8 mouse cellular contexts compared by ENCODE assay signal in the genomic region with DNA sequence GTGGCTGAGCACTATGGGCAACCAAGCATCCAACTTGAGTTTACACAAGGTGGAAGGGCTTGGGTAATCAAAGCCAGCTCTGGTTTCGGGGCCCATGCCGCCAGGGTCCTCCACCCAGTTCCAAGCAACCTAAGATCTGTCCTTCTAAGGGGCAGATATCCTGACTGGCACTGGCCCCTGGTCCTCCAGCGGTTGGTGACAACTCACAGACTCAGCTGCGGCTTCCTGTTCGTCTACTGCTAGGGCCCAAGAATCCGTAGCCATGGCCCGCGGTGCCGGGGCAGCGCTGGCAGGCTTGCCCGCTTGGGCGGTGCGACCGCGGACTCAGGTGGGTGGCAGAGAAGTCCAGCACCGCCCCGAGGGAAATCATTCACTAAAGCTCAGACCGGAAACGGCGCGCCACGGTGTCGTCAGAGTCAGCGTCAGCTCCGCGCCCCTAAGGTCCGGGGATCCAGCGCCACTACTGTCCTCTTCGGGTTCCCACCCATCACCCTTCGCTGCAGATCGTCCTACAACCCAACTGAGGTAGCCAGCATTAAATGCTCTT. TPM values are rescaled to one million over a fixed set of nuclear protein-coding genes. Genes with fewer than 3 reads are reported as not detected.
DNase-seq lines count a peak whose midpoint lies in the region; ATAC-seq and TF ChIP-seq lines count a peak whose summit lies in the region.

No protein-coding gene starts in this region.

- TF ChIP-seq EP300 in liver, embryonic 14.5 days (IDR thresholded peaks at IDR 0.05; ENCODE audit: low read depth) = no peak
- no peak for TF ChIP-seq EP300 in stomach, postnatal 0 days (optimal IDR thresholded peaks at IDR 0.05)

- under 1% methylated on average over 31 of the region's 31 CpGs for WGBS in forebrain, embryonic 10.5 days
- WGBS in heart, embryonic 15.5 days = under 1% methylated on average over 31 of the region's 31 CpGs
- WGBS in liver, embryonic 14.5 days (ENCODE audit: insufficient replicate concordance) = 1% methylated on average over 31 of the region's 31 CpGs
- under 1% methylated on average over 31 of the region's 31 CpGs for WGBS in neural tube, embryonic 11.5 days
- WGBS in stomach, postnatal 0 days = 0% methylated on average over 31 of the region's 31 CpGs

- DNase-seq in CD4-positive, CD25-positive, alpha-beta regulatory T cell, adult 2 months (ENCODE audit: low read depth, low spot score) = peak; percentile 86
- DNase-seq in c-Kit-negative CD71-positive TER-119-positive erythroid progenitor cells, embryonic 14.5 days (ENCODE audit: low read depth, low spot score) = peak; percentile 62
- peak; percentile 81 for DNase-seq in forebrain, embryonic 10.5 days (ENCODE audit: extremely low spot score, low spot score)
- peak; percentile 93 to 96 for DNase-seq in kidney, postnatal 25 days
- DNase-seq in liver, embryonic 14.5 days (ENCODE audit: low read depth in 3 of 3, low spot score in 3 of 3) = peak; percentile 74 to 79 (median 77)
- DNase-seq in neural tube, embryonic 11.5 days (ENCODE audit: low spot score) = peak; percentile 81
- peak; percentile 94 for DNase-seq in stomach, postnatal 0 days (ENCODE audit: low spot score)

- H3K27me3 ChIP-seq in forebrain, embryonic 10.5 days (ENCODE audit: poor library complexity, severe bottlenecking) = peaks cover 16% of the 10 kb centered on the region
- 0 out of 2 replicates have a peak, but pooled peaks cover 8% of the 10 kb centered on the region for H3K27me3 ChIP-seq in heart, embryonic 15.5 days
- H3K27me3 ChIP-seq in liver, embryonic 14.5 days (ENCODE audit: control insufficient read depth, insufficient read depth, low read length) = no peaks in the 10 kb centered on the region
- no peaks in the 10 kb centered on the region for H3K27me3 ChIP-seq in neural tube, embryonic 11.5 days (ENCODE audit: control insufficient read depth, insufficient read depth, low read length)
- H3K27me3 ChIP-seq in stomach, postnatal 0 days (ENCODE audit: control insufficient read depth, insufficient read depth, low read length) = no peaks in the 10 kb centered on the region

- peaks cover 17% of the 10 kb centered on the region for H3K4me1 ChIP-seq in forebrain, embryonic 10.5 days
- 0 out of 2 replicates have a peak, but pooled peaks cover 2% of the 10 kb centered on the region for H3K4me1 ChIP-seq in heart, embryonic 15.5 days (replicated peaks)
- H3K4me1 ChIP-seq in liver, embryonic 14.5 days (replicated peaks; ENCODE audit: control insufficient read depth in 2 of 2, insufficient read depth in 2 of 2, low read length in 1 of 2) = peaks cover 3 to 8% of the 10 kb centered on the region in 2 experiments
- no peaks in the 10 kb centered on the region; the same call in 1 of the 2 replicates for H3K4me1 ChIP-seq in neural tube, embryonic 11.5 days (ENCODE audit: control insufficient read depth, insufficient read depth, low read length)
- H3K4me1 ChIP-seq in stomach, postnatal 0 days (replicated peaks; ENCODE audit: control insufficient read depth, insufficient read depth) = no peaks in the 10 kb centered on the region

- TF ChIP-seq CTCF in liver, embryonic 14.5 days (IDR thresholded peaks at IDR 0.05; ENCODE audit: low read depth) = 0 out of 2 replicates have a peak, but pooled peaks have one; percentile 16
- TF ChIP-seq CTCF in stomach, postnatal 0 days (IDR thresholded peaks at IDR 0.05; ENCODE audit: low read depth) = peak; percentile 15

- peak; percentile 91 for ATAC-seq in heart, embryonic 15.5 days (replicated peaks; ENCODE audit: insufficient number of reproducible peaks, insufficient read depth, low FRiP score, low read depth)
- peak; percentile 92 for ATAC-seq in liver, embryonic 14.5 days (ENCODE audit: insufficient read depth)
- peak; percentile 88 for ATAC-seq in neural tube, embryonic 11.5 days (ENCODE audit: insufficient read depth, low FRiP score, low TSS enrichment)
- ATAC-seq in stomach, postnatal 0 days (ENCODE audit: low FRiP score, low TSS enrichment) = peak; percentile 96

- H3K9ac ChIP-seq in heart, embryonic 15.5 days = peak overlapping the region; percentile 77
- peak overlapping the region; percentile 62 for H3K9ac ChIP-seq in liver, embryonic 14.5 days (replicated peaks)
- H3K9ac ChIP-seq in neural tube, embryonic 11.5 days (ENCODE audit: low read length) = peak overlapping the region; percentile 87
- H3K9ac ChIP-seq in stomach, postnatal 0 days (ENCODE audit: low read length) = peak overlapping the region; percentile 74

- peak overlapping the region; percentile 80 for H3K4me3 ChIP-seq in forebrain, embryonic 10.5 days
- peak overlapping the region; percentile 69 for H3K4me3 ChIP-seq in heart, embryonic 15.5 days
- peak overlapping the region; percentile 69 to 77 for H3K4me3 ChIP-seq in liver, embryonic 14.5 days (ENCODE audit: insufficient read depth in 1 of 2, low read depth in 2 of 2, low read length in 2 of 2)
- H3K4me3 ChIP-seq in neural tube, embryonic 11.5 days (ENCODE audit: low read depth, low read length) = peak overlapping the region; percentile 63
- H3K4me3 ChIP-seq in stomach, postnatal 0 days (ENCODE audit: low read depth, low read length) = peak overlapping the region; percentile 63

- H3K9me3 ChIP-seq in forebrain, embryonic 10.5 days = no peaks in the 10 kb centered on the region
- H3K9me3 ChIP-seq in heart, embryonic 15.5 days (replicated peaks) = no peaks in the 10 kb centered on the region
- no peaks in the 10 kb centered on the region for H3K9me3 ChIP-seq in liver, embryonic 14.5 days (ENCODE audit: control insufficient read depth, low read length)
- H3K9me3 ChIP-seq in neural tube, embryonic 11.5 days (ENCODE audit: control insufficient read depth, low read length) = no peaks in the 10 kb centered on the region
- no peaks in the 10 kb centered on the region for H3K9me3 ChIP-seq in stomach, postnatal 0 days (ENCODE audit: control insufficient read depth, low read length)

- H3K4me2 ChIP-seq in heart, embryonic 15.5 days = peak overlapping the region; percentile 77
- H3K4me2 ChIP-seq in liver, embryonic 14.5 days (ENCODE audit: low read depth) = peak overlapping the region; percentile 97
- peak overlapping the region; percentile 84 for H3K4me2 ChIP-seq in neural tube, embryonic 11.5 days (ENCODE audit: low read depth)
- peak overlapping the region; percentile 79 for H3K4me2 ChIP-seq in stomach, postnatal 0 days (replicated peaks; ENCODE audit: low read depth)

- no peaks in the 10 kb centered on the region for H3K36me3 ChIP-seq in forebrain, embryonic 10.5 days (replicated peaks)
- no peaks in the 10 kb centered on the region for H3K36me3 ChIP-seq in heart, embryonic 15.5 days
- H3K36me3 ChIP-seq in liver, embryonic 14.5 days (replicated peaks; ENCODE audit: control insufficient read depth, insufficient read depth, low read depth) = no peaks in the 10 kb centered on the region
- no peaks in the 10 kb centered on the region for H3K36me3 ChIP-seq in neural tube, embryonic 11.5 days (ENCODE audit: control insufficient read depth, insufficient read depth, low read length)
- H3K36me3 ChIP-seq in stomach, postnatal 0 days (ENCODE audit: control insufficient read depth, insufficient read depth, low read length) = no peaks in the 10 kb centered on the region

- peak overlapping the region; percentile 86 for H3K27ac ChIP-seq in forebrain, embryonic 10.5 days
- H3K27ac ChIP-seq in heart, embryonic 15.5 days = peak overlapping the region; percentile 70
- peak overlapping the region; percentile 65 for H3K27ac ChIP-seq in liver, embryonic 14.5 days
- H3K27ac ChIP-seq in neural tube, embryonic 11.5 days (ENCODE audit: low read depth, low read length) = no peak overlapping the region
- peak overlapping the region; percentile 83 for H3K27ac ChIP-seq in stomach, postnatal 0 days (replicated peaks)

RNA-seq across cellular contexts. Expression of gene Ddx19b, which starts 4.1 kb away (rescaled TPM):
- polyA plus RNA-seq in forebrain, embryonic 10.5 days (2016; fragmentation: Nextera tagmentation; extraction: Ambion mirVana) = 11.8 and 12.4 TPM in 2 replicates
- 3.3 and 4.1 TPM in 2 replicates for polyA plus RNA-seq in heart, embryonic 15.5 days (2015; fragmentation: Nextera tagmentation; extraction: Ambion mirVana)
- 1.7 and 2.4 TPM in 2 replicates for polyA plus RNA-seq in liver, embryonic 14.5 days (2012; rRNA removed)
- polyA plus RNA-seq in liver, embryonic 14.5 days (2014; fragmentation: Nextera tagmentation; extraction: Ambion mirVana) = 2.8 and 3.0 TPM in 2 replicates
- polyA plus RNA-seq in neural tube, embryonic 11.5 days (2014; fragmentation: Nextera tagmentation; extraction: Ambion mirVana) = 7.3 and 7.4 TPM in 2 replicates
- polyA plus RNA-seq in stomach, postnatal 0 days (2015; fragmentation: Nextera tagmentation; extraction: Ambion mirVana) = 4.1 and 4.8 TPM in 2 replicates

RNA-seq across cellular contexts. Expression of gene Aars, which starts 5.5 kb away (rescaled TPM):
- polyA plus RNA-seq in forebrain, embryonic 10.5 days (2016; fragmentation: Nextera tagmentation; extraction: Ambion mirVana) = 87.6 and 91.2 TPM in 2 replicates
- 28.5 and 37.9 TPM in 2 replicates for polyA plus RNA-seq in heart, embryonic 15.5 days (2015; fragmentation: Nextera tagmentation; extraction: Ambion mirVana)
- polyA plus RNA-seq in liver, embryonic 14.5 days (2012; rRNA removed) = 22.0 and 30.2 TPM in 2 replicates
- polyA plus RNA-seq in liver, embryonic 14.5 days (2014; fragmentation: Nextera tagmentation; extraction: Ambion mirVana) = 46.7 and 51.1 TPM in 2 replicates
- polyA plus RNA-seq in neural tube, embryonic 11.5 days (2014; fragmentation: Nextera tagmentation; extraction: Ambion mirVana) = 79.7 and 89.6 TPM in 2 replicates
- 27.4 and 28.8 TPM in 2 replicates for polyA plus RNA-seq in stomach, postnatal 0 days (2015; fragmentation: Nextera tagmentation; extraction: Ambion mirVana)

RNA-seq across cellular contexts. Expression of gene Exosc6, which starts 28.7 kb away (rescaled TPM):
- polyA plus RNA-seq in forebrain, embryonic 10.5 days (2016; fragmentation: Nextera tagmentation; extraction: Ambion mirVana) = 7.6 and 14.8 TPM in 2 replicates
- 4.1 and 11.9 TPM in 2 replicates for polyA plus RNA-seq in heart, embryonic 15.5 days (2015; fragmentation: Nextera tagmentation; extraction: Ambion mirVana)
- 8.1 and 9.9 TPM in 2 replicates for polyA plus RNA-seq in liver, embryonic 14.5 days (2012; rRNA removed)
- 7.2 and 7.8 TPM in 2 replicates for polyA plus RNA-seq in liver, embryonic 14.5 days (2014; fragmentation: Nextera tagmentation; extraction: Ambion mirVana)
- 11.4 and 16.4 TPM in 2 replicates for polyA plus RNA-seq in neural tube, embryonic 11.5 days (2014; fragmentation: Nextera tagmentation; extraction: Ambion mirVana)
- 8.6 and 10.0 TPM in 2 replicates for polyA plus RNA-seq in stomach, postnatal 0 days (2015; fragmentation: Nextera tagmentation; extraction: Ambion mirVana)

RNA-seq across cellular contexts. Expression of gene Ddx19a, which starts 29.9 kb away (rescaled TPM):
- 27.4 and 27.6 TPM in 2 replicates for polyA plus RNA-seq in forebrain, embryonic 10.5 days (2016; fragmentation: Nextera tagmentation; extraction: Ambion mirVana)
- 8.6 and 12.5 TPM in 2 replicates for polyA plus RNA-seq in heart, embryonic 15.5 days (2015; fragmentation: Nextera tagmentation; extraction: Ambion mirVana)
- 20.1 and 29.0 TPM in 2 replicates for polyA plus RNA-seq in liver, embryonic 14.5 days (2012; rRNA removed)
- 12.8 and 14.4 TPM in 2 replicates for polyA plus RNA-seq in liver, embryonic 14.5 days (2014; fragmentation: Nextera tagmentation; extraction: Ambion mirVana)
- 33.7 and 34.3 TPM in 2 replicates for polyA plus RNA-seq in neural tube, embryonic 11.5 days (2014; fragmentation: Nextera tagmentation; extraction: Ambion mirVana)
- 6.2 and 7.5 TPM in 2 replicates for polyA plus RNA-seq in stomach, postnatal 0 days (2015; fragmentation: Nextera tagmentation; extraction: Ambion mirVana)
